Mouse (Mus musculus) stomach, postnatal 0 days (tissue): ENCODE results near the gene Hddc2. TPM values are rescaled to one million over a fixed set of nuclear protein-coding genes. Genes with fewer than 3 reads are reported as not detected.
A peak's percentile ranks its signal among the peaks of the same experiment; 100 is the strongest.

Experiments used
- ATAC-seq: fragments of 200-750 bp; cut with Nextera tagmentation; 2 replicates; pipeline ENCODE4 v1.8.0; 2017; ENCODE audit not compliant: low FRiP score, low TSS enrichment
- DNase-seq: peaks from one replicate; pipeline ENCODE4 v3.0.0-alpha.2; 2016; ENCODE audit warnings: low spot score
- H3K27ac ChIP-seq: fragments of 300-500 bp; sonication (generic); replicated peaks from 2 replicates; pipeline ENCODE4 v1.5.1; 2014; ENCODE audit warnings: mild to moderate bottlenecking, control low read depth
- H3K27me3 ChIP-seq: fragments of 300-500 bp; sonication (generic); 2 replicates; pipeline ENCODE4 v1.6.1; 2014; ENCODE audit warnings: low read length; ENCODE audit not compliant: control insufficient read depth, insufficient read depth
- H3K36me3 ChIP-seq: fragments of 300-500 bp; sonication (generic); 2 replicates; pipeline ENCODE4 v1.6.1; 2014; ENCODE audit warnings: low read length, mixed read lengths; ENCODE audit not compliant: control insufficient read depth, insufficient read depth
- H3K4me1 ChIP-seq: fragments of 300-500 bp; sonication (generic); replicated peaks from 2 replicates; pipeline ENCODE4 v1.6.1; 2014; ENCODE audit warnings: antibody characterized with exemption; ENCODE audit not compliant: control insufficient read depth, insufficient read depth
- H3K4me2 ChIP-seq: fragments of 300-500 bp; sonication (generic); replicated peaks from 2 replicates; pipeline ENCODE4 v1.6.1; 2014; ENCODE audit warnings: low read depth, mild to moderate bottlenecking, control low read depth, moderate library complexity
- H3K4me3 ChIP-seq: fragments of 300-500 bp; sonication (generic); 2 replicates; pipeline ENCODE4 v1.5.1; 2014; ENCODE audit warnings: low read depth, low read length, control low read depth
- H3K9ac ChIP-seq: fragments of 300-500 bp; sonication (generic); 2 replicates; pipeline ENCODE4 v1.6.1; 2014; ENCODE audit warnings: mild to moderate bottlenecking, low read length, control low read depth, mixed read lengths
- H3K9me3 ChIP-seq: fragments of 300-500 bp; sonication (generic); 2 replicates; pipeline ENCODE4 v1.6.1; 2016; ENCODE audit warnings: low read length; ENCODE audit not compliant: control insufficient read depth
- CTCF ChIP-seq: IDR thresholded peaks from 2 replicates; pipeline ENCODE4 v1.5.1; 2016; ENCODE audit warnings: antibody characterized with exemption, low read depth, mild to moderate bottlenecking, moderate library complexity
- EP300 ChIP-seq: optimal IDR thresholded peaks from 2 replicates; pipeline ENCODE3; 2016; ENCODE audit warnings: antibody characterized with exemption
- WGBS: fragments of 180-500 bp; shearing (Covaris S2); extraction: QIAGEN DNeasy Blood & Tissue Kit; methylation state at CpG from one replicate; pipeline ENCODE4 v1.1.7; 2014; 5-methylcytosine and 5-hydroxymethylcytosine counted together
- polyA plus RNA-seq: library from polyadenylated mRNA; unstranded; fragments of >200 nt; fragmentation: Nextera tagmentation; extraction: Ambion mirVana; gene quantifications from 2 replicates; pipeline ENCODE4 v1.2.1, GENCODE M21; 2015

Hddc2 gene
- polyA plus RNA-seq: 54.7 and 58.4 TPM in 2 replicates

DNA sequence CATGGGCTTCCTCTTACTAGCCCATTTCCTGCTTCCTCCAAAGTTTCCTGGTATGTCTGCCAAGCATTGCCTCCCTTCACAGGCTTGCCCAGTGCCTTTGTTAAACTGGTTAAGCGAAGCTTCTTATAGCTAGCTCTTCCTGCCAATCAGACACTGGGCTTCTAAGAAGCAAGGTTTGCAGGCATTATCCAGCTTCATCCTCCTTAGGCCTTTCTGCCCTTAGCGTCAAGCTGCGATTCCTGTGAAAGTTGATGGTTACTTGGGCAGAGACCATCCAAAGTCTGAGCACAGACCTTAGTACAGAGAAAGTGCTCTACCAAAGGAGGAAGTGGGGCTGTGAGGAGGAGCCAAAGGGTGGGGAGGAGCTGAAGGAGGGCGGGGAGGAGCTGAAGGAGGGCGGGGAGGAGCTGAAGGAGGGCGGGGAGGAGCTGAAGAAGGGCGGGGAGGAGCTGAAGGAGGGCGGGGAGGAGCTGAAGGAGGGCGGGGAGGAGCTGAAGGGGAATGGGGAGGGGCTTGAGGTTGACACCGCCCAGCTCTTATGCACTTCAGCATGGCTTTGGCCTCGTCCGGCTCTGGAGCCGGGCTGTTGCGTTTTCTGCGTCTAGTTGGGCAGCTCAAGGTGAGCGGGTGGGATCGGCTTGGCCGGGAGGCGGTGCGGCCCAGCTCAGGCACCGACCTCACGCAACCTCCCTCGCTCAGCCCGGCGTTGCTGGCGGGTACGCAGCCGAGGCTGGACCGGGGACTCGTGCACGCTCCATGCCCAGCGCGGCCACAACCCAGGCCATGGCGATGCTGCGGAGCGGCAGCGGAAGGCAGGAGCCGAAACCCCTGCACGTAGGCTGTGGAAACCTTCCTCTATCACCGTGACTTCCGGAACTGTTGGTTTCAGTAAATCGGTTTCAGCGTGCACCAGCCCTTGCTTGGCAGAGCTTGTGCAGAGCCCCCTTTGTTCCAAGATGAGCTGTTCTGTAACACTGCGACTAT, at the start of gene Hddc2:
TSS of gene Hddc2 (plus strand) at position 519 of the 984 bp plus-strand sequence.
- WGBS: 3% methylated on average over 41 of the region's 44 CpGs
- peak; percentile 20; the same call in 1 of the 2 replicates for TF ChIP-seq CTCF
- no peak for TF ChIP-seq EP300
- H3K9me3 ChIP-seq: no peaks in the 10 kb centered on the region

GRCm38 (mm10) chr10:31272738-31273137, 40.4 kb upstream of the Hddc2 start:
- WGBS: 52% methylated on average over 2 of the region's 2 CpGs

More for the DNA sequence above, at the start of gene Hddc2:
- H3K4me1 ChIP-seq: no peaks in the 10 kb centered on the region
- H3K27ac ChIP-seq: peak within 1 kb of the TSS; percentile 97
- H3K36me3 ChIP-seq: 0 out of 2 replicates have a peak, but pooled peaks cover 3% of the 10 kb centered on the region
- peak within 1 kb of the TSS; percentile 91 for H3K9ac ChIP-seq
- DNase-seq (peak; percentile 92), ATAC-seq (peak; percentile 97)
- H3K27me3 ChIP-seq: no peaks in the 10 kb centered on the region
- H3K4me3 ChIP-seq: peak within 1 kb of the TSS; percentile 73
- peak within 1 kb of the TSS; percentile 68 for H3K4me2 ChIP-seq

DNA sequence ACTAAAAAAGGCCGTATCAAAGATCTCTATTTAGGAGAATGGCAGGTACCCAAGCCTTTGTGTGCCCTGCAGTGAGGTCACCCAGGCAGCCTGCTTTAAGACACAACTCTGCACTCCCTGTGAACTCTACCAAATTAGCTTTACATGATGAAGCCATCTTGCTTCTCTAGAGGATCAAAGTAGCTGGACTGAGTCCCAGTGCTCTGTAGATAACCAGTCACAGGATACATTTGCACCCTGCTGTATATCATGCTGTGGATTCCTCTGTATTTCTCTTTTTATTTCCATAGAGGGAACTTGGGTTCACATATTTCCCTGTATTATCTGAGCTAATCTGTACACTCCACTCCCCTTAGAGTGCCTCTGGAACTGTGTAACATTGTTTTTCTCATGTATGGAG, 40.0 kb upstream of the Hddc2 start:
- H3K4me2 ChIP-seq: no peak overlapping the region
- H3K9ac ChIP-seq: no peak overlapping the region
- ATAC-seq: no peak
- DNase-seq: no peak
- 44% methylated on average over 1 of the region's 1 CpGs for WGBS
- no peak overlapping the region for H3K27ac ChIP-seq
- H3K9me3 ChIP-seq: no peaks in the 10 kb centered on the region
- no peaks in the 10 kb centered on the region for H3K36me3 ChIP-seq
- TF ChIP-seq EP300: no peak
- no peak for TF ChIP-seq CTCF
- H3K4me1 ChIP-seq: no peaks in the 10 kb centered on the region
- H3K27me3 ChIP-seq: no peaks in the 10 kb centered on the region
- H3K4me3 ChIP-seq: no peak overlapping the region

More at GRCm38 (mm10) chr10:31272738-31273137, 40.4 kb upstream of the Hddc2 start:
- Histone ChIP-seq H3K9me3 (no peaks in the 10 kb centered on the region), H3K36me3 (no peaks in the 10 kb centered on the region), H3K9ac (no peak overlapping the region), H3K4me1 (no peaks in the 10 kb centered on the region), H3K4me3 (no peak overlapping the region), H3K27ac (no peak overlapping the region), H3K27me3 (no peaks in the 10 kb centered on the region), H3K4me2 (no peak overlapping the region)
- no peak for TF ChIP-seq CTCF
- no peak for TF ChIP-seq EP300
- DNase-seq (no peak), ATAC-seq (no peak)

GRCm38 (mm10) chr10:31287787-31288186, 25.4 kb upstream of the Hddc2 start:
- no peak overlapping the region for H3K9ac ChIP-seq
- no peak for ATAC-seq
- H3K4me1 ChIP-seq: no peaks in the 10 kb centered on the region
- no peaks in the 10 kb centered on the region for H3K36me3 ChIP-seq
- no peak overlapping the region for H3K27ac ChIP-seq
- H3K4me3 ChIP-seq: no peak overlapping the region
- no peaks in the 10 kb centered on the region for H3K27me3 ChIP-seq
- DNase-seq: no peak
- no peak overlapping the region for H3K4me2 ChIP-seq
- H3K9me3 ChIP-seq: no peaks in the 10 kb centered on the region
- TF ChIP-seq CTCF: no peak
- TF ChIP-seq EP300: no peak

DNA sequence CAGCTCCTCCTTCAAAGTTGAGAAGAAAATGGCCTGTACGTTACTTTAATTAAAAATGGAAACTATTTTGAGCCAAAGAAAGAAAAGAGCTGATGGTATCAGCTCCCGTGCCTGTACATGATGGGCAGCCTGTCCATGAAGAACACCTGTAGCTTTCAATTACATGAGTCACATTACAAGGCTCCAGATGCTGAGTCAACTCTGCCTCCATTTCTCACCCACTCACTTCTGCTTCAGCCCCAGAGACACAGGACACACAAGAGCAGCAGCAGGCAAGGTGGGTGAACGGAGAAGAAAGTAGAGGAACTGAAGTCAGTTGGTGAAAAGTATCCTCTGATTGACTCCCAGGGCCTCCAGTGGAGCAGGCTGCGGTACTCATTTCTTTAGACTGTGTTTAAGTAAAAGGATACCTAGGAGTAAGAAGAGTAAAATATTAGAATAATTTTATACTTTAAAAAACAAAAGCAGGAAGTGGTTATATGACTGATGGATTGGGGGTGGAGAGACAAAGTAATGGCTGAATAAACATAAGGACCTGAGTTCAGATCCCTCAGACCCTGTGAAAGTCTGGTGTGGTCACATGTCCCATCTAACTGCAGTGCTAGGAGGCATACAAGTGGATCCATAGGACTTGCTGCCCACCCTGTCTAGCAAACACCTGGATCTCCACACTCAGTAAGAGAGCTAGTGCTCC, 24.3 kb upstream of the Hddc2 start:
- DNase-seq (no peak), ATAC-seq (no peak)
- H3K9ac ChIP-seq: no peak overlapping the region
- H3K4me1 ChIP-seq: no peaks in the 10 kb centered on the region
- no peak overlapping the region for H3K4me3 ChIP-seq
- WGBS: 85% methylated on average over 4 of the region's 4 CpGs
- H3K4me2 ChIP-seq: no peak overlapping the region
- no peaks in the 10 kb centered on the region for H3K36me3 ChIP-seq
- TF ChIP-seq EP300 (no peak), CTCF (no peak)
- H3K27ac ChIP-seq: no peak overlapping the region
- no peaks in the 10 kb centered on the region for H3K9me3 ChIP-seq
- H3K27me3 ChIP-seq: no peaks in the 10 kb centered on the region

DNA sequence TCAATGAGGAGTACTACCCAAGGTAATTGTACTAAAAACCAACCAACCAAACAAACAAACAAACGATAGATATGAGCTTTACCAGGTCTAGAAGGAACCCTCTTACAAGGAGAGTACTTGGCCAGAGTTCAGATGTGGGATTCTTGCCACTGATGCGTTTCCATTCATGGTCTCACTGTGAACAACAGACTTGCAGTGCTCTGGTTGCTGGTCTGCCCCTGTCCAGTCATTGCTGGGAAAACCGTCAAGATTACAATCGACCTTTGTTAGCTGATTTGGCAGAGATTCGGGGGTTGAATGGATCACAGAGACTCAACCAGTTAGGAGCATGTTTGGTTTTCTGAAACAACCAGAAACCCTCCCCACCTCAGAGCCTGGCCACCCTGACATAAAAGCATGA, 17.5 kb upstream of the Hddc2 start:
- no peak for TF ChIP-seq EP300
- no peak for TF ChIP-seq CTCF
- Histone ChIP-seq H3K4me1 (no peaks in the 10 kb centered on the region), H3K9ac (no peak overlapping the region), H3K27me3 (no peaks in the 10 kb centered on the region), H3K27ac (no peak overlapping the region), H3K4me3 (no peak overlapping the region), H3K4me2 (no peak overlapping the region), H3K9me3 (no peaks in the 10 kb centered on the region), H3K36me3 (no peaks in the 10 kb centered on the region)
- ATAC-seq (no peak), DNase-seq (no peak)
- 43% methylated on average over 5 of the region's 5 CpGs for WGBS
